Mouse (Mus musculus): ENCODE results near the gene Ndufaf3. TPM values are rescaled to one million over a fixed set of nuclear protein-coding genes. Genes with fewer than 3 reads are reported as not detected.
A peak's percentile ranks its signal among the peaks of the same experiment; 100 is the strongest.

Gene Ndufaf3
- polyA plus RNA-seq, 1 experiment from 2014 or later: 48.4 TPM

GRCm38 (mm10) chr9:108577934-108578544 lies 10.8 kb upstream of the Ndufaf3 start:
- peaks cover 10% of the 10 kb centered on the region for H3K4me1 ChIP-seq (ENCODE audit: control insufficient read depth, insufficient read depth, low read length)
- H3K36me3 ChIP-seq (replicated peaks; ENCODE audit: control insufficient read depth, insufficient read depth, low read depth, low read length): peaks cover 11% of the 10 kb centered on the region
- no peaks in the 10 kb centered on the region for H3K9me3 ChIP-seq (replicated peaks; ENCODE audit: control insufficient read depth, low read length)
- peak overlapping the region; percentile 92 for H3K4me3 ChIP-seq (ENCODE audit: low read depth, low read length)
- WGBS: under 1% methylated on average over 24 of the region's 24 CpGs
- H3K9ac ChIP-seq (replicated peaks; ENCODE audit: low read length): peak overlapping the region; percentile 77
- peak; percentile 68 for DNase-seq (ENCODE audit: low spot score)
- H3K27me3 ChIP-seq (ENCODE audit: control insufficient read depth, insufficient read depth, low read length): no peaks in the 10 kb centered on the region
- peak overlapping the region; percentile 86 for H3K27ac ChIP-seq (replicated peaks; ENCODE audit: low read depth, low read length)
- H3K4me2 ChIP-seq (ENCODE audit: low read depth, low read length): peak overlapping the region; percentile 74
- no peak; the same call in 1 of the 2 replicates for ATAC-seq (replicated peaks; ENCODE audit: insufficient number of reproducible peaks, low FRiP score, low TSS enrichment, low read depth)

GRCm38 (mm10) chr9:108577025-108577424 lies 9.8 kb upstream of the Ndufaf3 start:
- no peak for ATAC-seq (replicated peaks; ENCODE audit: insufficient number of reproducible peaks, low FRiP score, low TSS enrichment, low read depth)

GRCm38 (mm10) chr9:108575321-108576297 lies 8.4 kb upstream of the Ndufaf3 start:
- DNase-seq (ENCODE audit: low spot score) (no peak), ATAC-seq (replicated peaks; ENCODE audit: insufficient number of reproducible peaks, low FRiP score, low TSS enrichment, low read depth) (no peak)
- 88% methylated on average over 37 of the region's 37 CpGs for WGBS
- H3K4me3 ChIP-seq (ENCODE audit: low read depth, low read length): no peak overlapping the region
- H3K36me3 ChIP-seq (replicated peaks; ENCODE audit: control insufficient read depth, insufficient read depth, low read depth, low read length): peaks cover 23% of the 10 kb centered on the region
- no peak overlapping the region for H3K9ac ChIP-seq (replicated peaks; ENCODE audit: low read length)
- H3K9me3 ChIP-seq (replicated peaks; ENCODE audit: control insufficient read depth, low read length): no peaks in the 10 kb centered on the region
- no peak overlapping the region for H3K4me2 ChIP-seq (ENCODE audit: low read depth, low read length)
- H3K4me1 ChIP-seq (ENCODE audit: control insufficient read depth, insufficient read depth, low read length): peaks cover 10% of the 10 kb centered on the region
- H3K27ac ChIP-seq (replicated peaks; ENCODE audit: low read depth, low read length): no peak overlapping the region
- no peaks in the 10 kb centered on the region for H3K27me3 ChIP-seq (ENCODE audit: control insufficient read depth, insufficient read depth, low read length)

More at GRCm38 (mm10) chr9:108577025-108577424, 9.8 kb upstream of the Ndufaf3 start:
- Histone ChIP-seq H3K4me1 (ENCODE audit: control insufficient read depth, insufficient read depth, low read length) (peaks cover 10% of the 10 kb centered on the region), H3K4me3 (ENCODE audit: low read depth, low read length) (peak overlapping the region; percentile 92), H3K4me2 (ENCODE audit: low read depth, low read length) (peak overlapping the region; percentile 74), H3K9ac (replicated peaks; ENCODE audit: low read length) (no peak overlapping the region), H3K27ac (replicated peaks; ENCODE audit: low read depth, low read length) (no peak overlapping the region), H3K27me3 (ENCODE audit: control insufficient read depth, insufficient read depth, low read length) (no peaks in the 10 kb centered on the region), H3K36me3 (replicated peaks; ENCODE audit: control insufficient read depth, insufficient read depth, low read depth, low read length) (peaks cover 19% of the 10 kb centered on the region), H3K9me3 (replicated peaks; ENCODE audit: control insufficient read depth, low read length) (no peaks in the 10 kb centered on the region)
- 64% methylated on average over 6 of the region's 6 CpGs for WGBS
- no peak for DNase-seq (ENCODE audit: low spot score)

- Histone ChIP-seq H3K4me2 (ENCODE audit: low read depth, low read length) (no peak overlapping the region), H3K27me3 (ENCODE audit: control insufficient read depth, insufficient read depth, low read length) (no peaks in the 10 kb centered on the region), H3K9ac (replicated peaks; ENCODE audit: low read length) (no peak overlapping the region), H3K4me1 (ENCODE audit: control insufficient read depth, insufficient read depth, low read length) (peaks cover 12% of the 10 kb centered on the region), H3K9me3 (replicated peaks; ENCODE audit: control insufficient read depth, low read length) (no peaks in the 10 kb centered on the region), H3K4me3 (ENCODE audit: low read depth, low read length) (no peak overlapping the region), H3K27ac (replicated peaks; ENCODE audit: low read depth, low read length) (no peak overlapping the region), H3K36me3 (replicated peaks; ENCODE audit: control insufficient read depth, insufficient read depth, low read depth, low read length) (peaks cover 23% of the 10 kb centered on the region)
- DNase-seq (ENCODE audit: low spot score) (no peak), ATAC-seq (replicated peaks; ENCODE audit: insufficient number of reproducible peaks, low FRiP score, low TSS enrichment, low read depth) (no peak)
- WGBS: 95% methylated on average over 12 of the region's 12 CpGs
Measured at GRCm38 (mm10) chr9:108574921-108575320, 7.7 kb upstream of the Ndufaf3 start.

GRCm38 (mm10) chr9:108573774-108574690 lies 6.8 kb upstream of the Ndufaf3 start:
- Histone ChIP-seq H3K4me1 (ENCODE audit: control insufficient read depth, insufficient read depth, low read length) (peaks cover 9% of the 10 kb centered on the region), H3K36me3 (replicated peaks; ENCODE audit: control insufficient read depth, insufficient read depth, low read depth, low read length) (peaks cover 23% of the 10 kb centered on the region), H3K4me2 (ENCODE audit: low read depth, low read length) (no peak overlapping the region), H3K27me3 (ENCODE audit: control insufficient read depth, insufficient read depth, low read length) (no peaks in the 10 kb centered on the region), H3K9ac (replicated peaks; ENCODE audit: low read length) (no peak overlapping the region), H3K4me3 (ENCODE audit: low read depth, low read length) (0 out of 2 replicates have a peak overlapping the region, but pooled peaks have one; percentile 5), H3K9me3 (replicated peaks; ENCODE audit: control insufficient read depth, low read length) (no peaks in the 10 kb centered on the region), H3K27ac (replicated peaks; ENCODE audit: low read depth, low read length) (no peak overlapping the region)
- DNase-seq (ENCODE audit: low spot score): peak; percentile 80
- no peak for ATAC-seq (replicated peaks; ENCODE audit: insufficient number of reproducible peaks, low FRiP score, low TSS enrichment, low read depth)
- 55% methylated on average over 24 of the region's 26 CpGs for WGBS

GRCm38 (mm10) chr9:108572321-108572720 lies 5.1 kb upstream of the Ndufaf3 start:
- no peak overlapping the region for H3K9ac ChIP-seq (replicated peaks; ENCODE audit: low read length)
- H3K36me3 ChIP-seq (replicated peaks; ENCODE audit: control insufficient read depth, insufficient read depth, low read depth, low read length): peaks cover 23% of the 10 kb centered on the region
- H3K4me2 ChIP-seq (ENCODE audit: low read depth, low read length): no peak overlapping the region
- no peak for DNase-seq (ENCODE audit: low spot score)
- WGBS: 90% methylated on average over 10 of the region's 10 CpGs
- H3K27ac ChIP-seq (replicated peaks; ENCODE audit: low read depth, low read length): no peak overlapping the region
- no peak for ATAC-seq (replicated peaks; ENCODE audit: insufficient number of reproducible peaks, low FRiP score, low TSS enrichment, low read depth)
- H3K27me3 ChIP-seq (ENCODE audit: control insufficient read depth, insufficient read depth, low read length): no peaks in the 10 kb centered on the region
- no peak overlapping the region for H3K4me3 ChIP-seq (ENCODE audit: low read depth, low read length)
- no peaks in the 10 kb centered on the region for H3K9me3 ChIP-seq (replicated peaks; ENCODE audit: control insufficient read depth, low read length)
- H3K4me1 ChIP-seq (ENCODE audit: control insufficient read depth, insufficient read depth, low read length): peaks cover 14% of the 10 kb centered on the region

- peaks cover 14% of the 10 kb centered on the region for H3K4me1 ChIP-seq (ENCODE audit: control insufficient read depth, insufficient read depth, low read length)
- no peak overlapping the region for H3K4me2 ChIP-seq (ENCODE audit: low read depth, low read length)
- no peak for ATAC-seq (replicated peaks; ENCODE audit: insufficient number of reproducible peaks, low FRiP score, low TSS enrichment, low read depth)
- no peak overlapping the region for H3K4me3 ChIP-seq (ENCODE audit: low read depth, low read length)
- 93% methylated on average over 16 of the region's 16 CpGs for WGBS
- H3K36me3 ChIP-seq (replicated peaks; ENCODE audit: control insufficient read depth, insufficient read depth, low read depth, low read length): peaks cover 23% of the 10 kb centered on the region
- no peaks in the 10 kb centered on the region for H3K9me3 ChIP-seq (replicated peaks; ENCODE audit: control insufficient read depth, low read length)
- no peaks in the 10 kb centered on the region for H3K27me3 ChIP-seq (ENCODE audit: control insufficient read depth, insufficient read depth, low read length)
- no peak overlapping the region for H3K27ac ChIP-seq (replicated peaks; ENCODE audit: low read depth, low read length)
- H3K9ac ChIP-seq (replicated peaks; ENCODE audit: low read length): no peak overlapping the region
- DNase-seq (ENCODE audit: low spot score): no peak
Measured at GRCm38 (mm10) chr9:108571401-108571973, 4.3 kb upstream of the Ndufaf3 start.

Data from embryonic facial prominence, embryonic 11.5 days (tissue).